Comparison of ENCODE assay signal across 24 mouse cellular contexts in the genomic region with DNA sequence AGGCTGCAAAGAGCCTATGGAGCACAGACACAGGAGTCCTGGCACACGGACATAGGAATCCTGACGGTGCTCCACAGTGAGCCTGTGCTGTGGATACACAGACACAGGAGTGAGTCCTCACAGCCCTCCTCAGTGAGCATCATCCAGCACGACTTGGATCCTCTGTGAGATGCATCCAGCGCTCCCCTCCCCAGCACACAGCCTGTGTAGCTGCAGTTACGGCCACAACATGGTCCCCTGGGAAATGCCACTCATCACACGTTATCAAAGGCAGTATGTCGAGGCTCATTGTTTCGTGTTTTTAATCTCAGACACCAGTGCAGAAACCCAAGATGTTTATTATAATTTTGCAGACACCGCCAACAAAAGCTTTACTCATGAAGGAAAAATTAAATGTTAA.
A peak's percentile ranks its signal among the peaks of the same experiment; 100 is the strongest.
DNase-seq lines count a peak whose midpoint lies in the region; ATAC-seq and TF ChIP-seq lines count a peak whose summit lies in the region.
"Had no signal": no experiment of that assay in that cellular context is flagged by ENCODE, and none has a peak within 500 bp of the region (broad histone marks: within the 10 kb centered on the region; RNA-seq: fewer than 3 reads in every experiment).

No protein-coding gene starts in this region.

- no peaks in the 10 kb centered on the region for H3K27me3 ChIP-seq in hindbrain, embryonic 11.5 days (ENCODE audit: control insufficient read depth, insufficient read depth, low read length)
- no peaks in the 10 kb centered on the region for H3K27me3 ChIP-seq in hindbrain, embryonic 16.5 days (replicated peaks; ENCODE audit: control insufficient read depth, insufficient read depth, low read length)
- no peaks in the 10 kb centered on the region for H3K27me3 ChIP-seq in midbrain, embryonic 13.5 days
- no peaks in the 10 kb centered on the region for H3K27me3 ChIP-seq in midbrain, postnatal 0 days (ENCODE audit: insufficient read depth, low read length)
- H3K27me3 ChIP-seq in hindbrain, embryonic 14.5 days (ENCODE audit: control insufficient read depth, insufficient read depth, low read length): no peaks in the 10 kb centered on the region
- H3K27me3 ChIP-seq: CH12.LX; limb, embryonic 13.5 days; liver, embryonic 12.5 days; neural tube, embryonic 12.5 days; Patski had no signal

- no peak overlapping the region for H3K4me3 ChIP-seq in hindbrain, embryonic 11.5 days (ENCODE audit: low read depth, low read length)
- H3K4me3 ChIP-seq in hindbrain, embryonic 16.5 days (ENCODE audit: low read length): no peak overlapping the region
- H3K4me3 ChIP-seq in midbrain, embryonic 13.5 days (replicated peaks): no peak overlapping the region
- H3K4me3 ChIP-seq in midbrain, postnatal 0 days (ENCODE audit: low read depth, low read length): no peak overlapping the region
- H3K4me3 ChIP-seq in hindbrain, embryonic 14.5 days (replicated peaks; ENCODE audit: low read length): no peak overlapping the region
- H3K4me3 ChIP-seq: limb, embryonic 13.5 days; liver, embryonic 12.5 days; neural tube, embryonic 12.5 days had no signal

- 67% methylated on average over 9 of the region's 9 CpGs for WGBS in hindbrain, embryonic 11.5 days
- WGBS in hindbrain, embryonic 16.5 days: 51% methylated on average over 9 of the region's 9 CpGs
- WGBS in midbrain, embryonic 13.5 days: 60% methylated on average over 9 of the region's 9 CpGs
- 51% methylated on average over 9 of the region's 9 CpGs for WGBS in midbrain, postnatal 0 days
- WGBS in hindbrain, embryonic 14.5 days: 47% methylated on average over 9 of the region's 9 CpGs

- TF ChIP-seq CTCF in midbrain, postnatal 0 days (IDR thresholded peaks at IDR 0.05): no peak

- H3K9me3 ChIP-seq in hindbrain, embryonic 11.5 days (ENCODE audit: control insufficient read depth, low read length): no peaks in the 10 kb centered on the region
- H3K9me3 ChIP-seq in hindbrain, embryonic 16.5 days (ENCODE audit: control insufficient read depth, low read length): no peaks in the 10 kb centered on the region
- H3K9me3 ChIP-seq in midbrain, embryonic 13.5 days: no peaks in the 10 kb centered on the region
- no peaks in the 10 kb centered on the region for H3K9me3 ChIP-seq in midbrain, postnatal 0 days (ENCODE audit: low read length)
- H3K9me3 ChIP-seq in hindbrain, embryonic 14.5 days (ENCODE audit: control insufficient read depth, low read length): no peaks in the 10 kb centered on the region
- H3K9me3 ChIP-seq: G1E; limb, embryonic 13.5 days; liver, embryonic 12.5 days; neural tube, embryonic 12.5 days had no signal

- H3K36me3 ChIP-seq in hindbrain, embryonic 11.5 days (ENCODE audit: control insufficient read depth, insufficient read depth, low read length): no peaks in the 10 kb centered on the region
- no peaks in the 10 kb centered on the region for H3K36me3 ChIP-seq in hindbrain, embryonic 16.5 days (ENCODE audit: control insufficient read depth, insufficient read depth, low read length)
- no peaks in the 10 kb centered on the region for H3K36me3 ChIP-seq in midbrain, embryonic 13.5 days
- no peaks in the 10 kb centered on the region for H3K36me3 ChIP-seq in midbrain, postnatal 0 days (ENCODE audit: insufficient read depth, low read length)
- no peaks in the 10 kb centered on the region; the same call in 1 of the 2 replicates for H3K36me3 ChIP-seq in hindbrain, embryonic 14.5 days (replicated peaks; ENCODE audit: control insufficient read depth, insufficient read depth)
- H3K36me3 ChIP-seq: G1E; limb, embryonic 13.5 days; liver, embryonic 12.5 days; neural tube, embryonic 12.5 days had no signal

- no peak for ATAC-seq in hindbrain, embryonic 11.5 days (ENCODE audit: low FRiP score)
- no peak for ATAC-seq in hindbrain, embryonic 16.5 days
- ATAC-seq in midbrain, embryonic 13.5 days: peak; percentile 34; the same call in 1 of the 2 replicates
- ATAC-seq in midbrain, postnatal 0 days (ENCODE audit: low FRiP score): no peak
- no peak; the same call in 1 of the 2 replicates for ATAC-seq in hindbrain, embryonic 14.5 days (ENCODE audit: low FRiP score)
- ATAC-seq: intestine, embryonic 16.5 days; liver, embryonic 12.5 days; Patski had no signal

- H3K4me1 ChIP-seq in hindbrain, embryonic 11.5 days (replicated peaks; ENCODE audit: control insufficient read depth, insufficient read depth, low read length): no peaks in the 10 kb centered on the region
- H3K4me1 ChIP-seq in hindbrain, embryonic 16.5 days (ENCODE audit: control insufficient read depth, insufficient read depth, low read depth, low read length): no peaks in the 10 kb centered on the region
- peaks cover 4% of the 10 kb centered on the region; the same call in 1 of the 2 replicates for H3K4me1 ChIP-seq in midbrain, embryonic 13.5 days (replicated peaks)
- H3K4me1 ChIP-seq in midbrain, postnatal 0 days (ENCODE audit: insufficient read depth, low read length): no peaks in the 10 kb centered on the region
- H3K4me1 ChIP-seq in hindbrain, embryonic 14.5 days (replicated peaks; ENCODE audit: control insufficient read depth, insufficient read depth, low read length): no peaks in the 10 kb centered on the region
- H3K4me1 ChIP-seq: liver, embryonic 12.5 days had no signal

- DNase-seq in hindbrain, embryonic 11.5 days (ENCODE audit: low spot score): peak; percentile 13
- DNase-seq in midbrain, postnatal 0 days (ENCODE audit: low spot score): no peak
- DNase-seq in brain, adult 2 months (ENCODE audit: low read depth, low spot score): peak; percentile 48
- peak; percentile 36 for DNase-seq in hindbrain, embryonic 14.5 days (ENCODE audit: low spot score)
- no peak for DNase-seq in embryo, embryonic 11 days
- DNase-seq: adrenal gland, postnatal 36 days; B cell, adult 2 months; cerebellum, adult 11-12 months; cerebellum, postnatal 10 days; gastrocnemius, postnatal 10 days; kidney, adult 9 months; kidney, postnatal 14 days; lung, adult 18-20 months; right cerebral cortex, postnatal 14 days had no signal

- no peak overlapping the region for H3K9ac ChIP-seq in hindbrain, embryonic 11.5 days (ENCODE audit: low read depth, low read length)
- H3K9ac ChIP-seq in hindbrain, embryonic 16.5 days (ENCODE audit: low read depth, low read length): no peak overlapping the region
- no peak overlapping the region for H3K9ac ChIP-seq in midbrain, embryonic 13.5 days (replicated peaks)
- no peak overlapping the region for H3K9ac ChIP-seq in midbrain, postnatal 0 days (replicated peaks; ENCODE audit: low read length, poor library complexity, severe bottlenecking)
- H3K9ac ChIP-seq in hindbrain, embryonic 14.5 days: no peak overlapping the region
- H3K9ac ChIP-seq: limb, embryonic 13.5 days; liver, embryonic 12.5 days; neural tube, embryonic 12.5 days had no signal

- no peak overlapping the region for H3K4me2 ChIP-seq in hindbrain, embryonic 11.5 days (replicated peaks; ENCODE audit: low read depth, low read length)
- no peak overlapping the region for H3K4me2 ChIP-seq in hindbrain, embryonic 16.5 days (ENCODE audit: low read length)
- H3K4me2 ChIP-seq in midbrain, embryonic 13.5 days (replicated peaks): no peak overlapping the region
- H3K4me2 ChIP-seq in midbrain, postnatal 0 days (ENCODE audit: low read depth, low read length, poor library complexity, severe bottlenecking): no peak overlapping the region
- no peak overlapping the region for H3K4me2 ChIP-seq in hindbrain, embryonic 14.5 days (replicated peaks)
- H3K4me2 ChIP-seq: heart, embryonic 11.5 days; limb, embryonic 13.5 days; liver, embryonic 12.5 days; neural tube, embryonic 12.5 days had no signal

- no peak overlapping the region for H3K27ac ChIP-seq in hindbrain, embryonic 11.5 days (ENCODE audit: low read depth, low read length)
- no peak overlapping the region for H3K27ac ChIP-seq in hindbrain, embryonic 16.5 days (ENCODE audit: low read depth, low read length)
- peak overlapping the region; percentile 36; the same call in 1 of the 2 replicates for H3K27ac ChIP-seq in midbrain, embryonic 13.5 days
- H3K27ac ChIP-seq in midbrain, postnatal 0 days (ENCODE audit: low read depth, low read length): no peak overlapping the region
- no peak overlapping the region for H3K27ac ChIP-seq in hindbrain, embryonic 14.5 days
- H3K27ac ChIP-seq: limb, embryonic 13.5 days; liver, embryonic 12.5 days; neural tube, embryonic 12.5 days had no signal

Comparison
In these comparisons a context has a peak if more than half of its experiments do, and no peak if none do; other contexts are left out.
1. DNase-seq: peak in hindbrain, embryonic 11.5 days (single experiment), brain, adult 2 months (single experiment) and hindbrain, embryonic 14.5 days (single experiment); none in midbrain, postnatal 0 days (single experiment) and embryo, embryonic 11 days (single experiment).